Mouse (Mus musculus) C2C12 (cell line): Measurements from ENCODE around the gene Gpr89.

Source experiments
- CEBPB ChIP-seq: IDR thresholded peaks from one replicate; pipeline ENCODE4 v1.6.1; 2011; ENCODE audit warnings: low read depth, mild to moderate bottlenecking, control low read depth, moderate library complexity
- CTCF ChIP-seq: IDR thresholded peaks from one replicate; pipeline ENCODE4 v1.5.1; 2011; ENCODE audit not compliant: control insufficient read depth, insufficient read depth, insufficient read length
- MAX ChIP-seq: IDR thresholded peaks from one replicate; pipeline ENCODE4 v1.6.1; 2011; ENCODE audit warnings: mild to moderate bottlenecking, control low read depth
- MYOD1 ChIP-seq: IDR thresholded peaks from one replicate; pipeline ENCODE4 v1.6.1; 2011; ENCODE audit warnings: low read depth; ENCODE audit not compliant: control insufficient read depth, insufficient read length
- USF1 ChIP-seq: IDR thresholded peaks from one replicate; pipeline ENCODE4 v1.6.1; 2011; ENCODE audit warnings: low read depth, mild to moderate bottlenecking, control low read depth, moderate library complexity

DNA sequence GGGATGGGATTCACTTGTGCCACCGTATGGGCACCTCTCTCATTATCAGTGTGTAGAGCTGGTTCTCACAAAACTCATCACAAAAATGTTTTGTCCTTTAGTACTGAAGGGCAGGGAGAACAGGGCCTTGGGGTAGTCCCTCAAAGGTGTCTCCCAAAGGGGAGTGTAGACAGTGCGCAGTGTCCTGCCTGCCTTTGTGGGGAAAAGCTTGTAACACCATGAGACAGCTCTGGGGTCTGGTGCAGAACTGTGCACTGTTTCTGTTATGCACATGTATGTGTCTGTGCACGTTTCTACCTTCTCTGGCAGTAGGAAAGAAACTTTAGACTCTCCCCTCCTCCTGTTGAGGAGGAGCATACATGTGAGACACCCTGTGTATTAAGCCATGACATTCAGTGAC lies 37.3 kb downstream of the Gpr89 start:
- TF ChIP-seq CTCF (no peak), USF1 (no peak), MYOD1 (no peak), CEBPB (no peak), MAX (no peak)
